Mouse (Mus musculus) frontal cortex, postnatal 14 days (tissue): Measurements from ENCODE around the gene 2010300C02Rik.
"Not testable (repeated sequence)": the region's sequence is repeated elsewhere in the genome, so short reads cannot be mapped to it uniquely, and the experiment has no call there.

Experiments used
- DNase-seq, 2 experiments: peaks; one replicate each; pipeline ENCODE4 v3.0.0; 2022; ENCODE audit warnings: low spot score in 2 of 2

2010300C02Rik gene

DNA sequence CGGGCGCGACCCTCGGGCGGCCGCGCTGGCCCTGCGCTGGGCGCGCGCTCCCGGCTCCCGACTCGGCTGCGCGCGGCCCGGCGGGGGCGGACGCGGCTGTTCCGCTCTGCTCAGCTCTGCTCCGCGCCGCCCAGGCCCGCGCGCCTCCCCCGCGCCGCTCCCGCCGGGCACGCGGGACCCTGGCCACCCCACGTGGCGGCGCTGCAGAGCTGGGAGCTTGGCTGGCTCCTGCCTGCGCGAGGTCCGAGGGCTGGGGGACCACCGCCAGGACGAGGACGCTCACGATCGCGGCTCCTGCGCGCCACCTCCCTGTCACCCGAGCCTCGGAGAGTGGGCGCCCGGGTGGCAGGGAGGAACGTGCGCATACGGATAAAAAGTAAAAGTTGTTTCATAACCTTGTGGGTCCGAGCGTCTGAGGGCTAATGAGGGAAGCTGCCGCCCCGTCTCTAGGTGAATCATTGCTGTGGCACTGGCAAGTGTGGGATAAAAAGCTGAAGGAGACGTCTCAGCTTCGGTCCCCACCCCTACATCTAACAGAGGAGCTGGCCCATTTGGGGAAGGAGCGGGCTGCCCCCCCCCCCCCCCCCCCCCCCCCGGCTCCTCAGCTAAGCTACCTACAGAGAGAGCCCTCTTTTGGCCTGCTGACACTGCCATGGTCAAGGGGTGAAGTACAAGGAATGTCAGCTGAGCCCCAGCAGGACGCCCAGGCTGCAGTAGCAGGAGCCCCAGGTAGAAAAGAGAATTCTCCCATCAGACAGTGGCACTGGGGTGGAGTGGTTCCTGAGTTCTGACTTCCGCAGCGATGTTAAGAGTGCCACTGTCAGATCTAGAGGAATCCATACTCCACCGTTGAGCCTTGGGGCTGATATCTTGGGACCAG, at the start of gene 2010300C02Rik:
Gene 2010300C02Rik (minus strand): TSS at position 325 of the 880 bp plus-strand sequence.
- peak; percentile 44 to 69 for DNase-seq

DNA sequence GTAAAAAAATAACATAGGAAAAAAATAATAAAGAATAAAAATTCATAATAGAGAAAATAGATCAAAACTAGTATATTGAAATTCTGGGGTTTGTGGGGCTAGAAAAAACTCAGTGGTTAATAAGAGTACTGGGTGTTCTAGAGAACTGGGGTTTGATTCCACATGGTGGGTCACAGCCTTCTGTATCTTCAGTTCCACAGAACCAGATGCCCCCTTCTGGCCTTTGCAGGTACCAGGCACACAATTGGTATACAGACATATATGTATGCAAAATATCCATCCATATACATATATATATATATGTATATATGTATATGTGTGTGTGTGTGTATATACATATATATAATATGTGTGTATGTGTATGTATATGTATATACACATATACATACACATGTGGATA, 39.5 kb upstream of the 2010300C02Rik start:
- DNase-seq: no peak

DNA sequence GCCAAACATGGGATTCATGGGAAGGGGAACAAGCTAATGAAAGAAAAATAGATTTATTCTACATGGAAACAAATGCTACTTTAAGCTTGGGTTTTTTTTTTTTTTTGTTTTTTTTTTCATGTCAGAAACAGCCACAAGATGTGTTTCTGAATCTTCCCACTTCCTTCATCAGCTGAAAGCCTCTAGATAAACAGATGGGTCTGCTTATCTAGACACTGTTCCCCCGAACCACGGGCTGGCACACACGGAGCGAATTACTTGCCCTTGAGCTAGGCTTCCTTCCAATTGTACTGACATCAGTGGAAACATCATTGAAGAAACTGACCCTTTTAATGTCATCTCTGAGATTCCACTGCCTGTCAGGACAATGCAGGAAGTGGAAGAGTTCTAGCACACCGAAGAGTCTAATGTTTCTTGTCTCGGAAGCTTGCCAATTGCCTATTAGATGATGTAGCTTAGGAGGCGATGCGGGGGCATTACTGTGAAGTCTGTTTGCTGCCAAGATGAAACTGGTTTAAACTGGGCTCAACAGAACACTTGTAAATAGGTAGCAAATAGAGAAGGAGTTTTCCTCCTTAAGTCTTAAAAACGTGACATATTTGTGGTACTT, 24.9 kb upstream of the 2010300C02Rik start:
- no peak for DNase-seq

DNA sequence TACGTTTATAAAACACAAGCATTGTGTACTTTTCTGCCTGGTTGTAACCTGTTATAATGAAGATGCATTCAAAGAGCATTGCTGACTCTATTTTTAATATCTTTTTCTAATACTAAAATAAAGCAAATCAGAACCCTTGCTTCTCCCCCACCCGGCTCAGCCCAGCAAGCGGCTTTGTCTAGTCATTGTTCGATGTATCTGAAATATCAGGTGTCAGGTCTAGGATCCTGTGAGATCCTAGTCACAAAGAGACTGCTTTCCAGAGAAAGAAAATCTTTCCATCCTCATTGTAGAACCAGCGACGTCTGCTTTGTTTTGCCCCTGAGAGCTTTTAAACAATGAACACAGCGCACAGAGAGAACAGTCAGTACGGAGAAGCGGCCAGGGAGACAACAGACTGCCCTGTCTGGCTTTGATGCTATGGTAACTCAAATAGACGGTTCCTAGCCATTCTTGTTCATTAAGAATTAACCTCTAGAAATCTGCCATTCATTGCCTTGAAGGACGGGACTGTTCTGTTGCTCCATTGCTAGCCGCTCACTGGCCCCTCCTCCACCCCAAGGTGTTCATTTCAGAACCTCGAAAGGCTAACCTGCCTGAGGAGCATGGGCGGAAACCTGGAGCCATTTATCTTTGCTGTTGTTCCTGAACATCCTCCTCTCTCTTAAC, 22.9 kb upstream of the 2010300C02Rik start:
- DNase-seq: no peak

DNA sequence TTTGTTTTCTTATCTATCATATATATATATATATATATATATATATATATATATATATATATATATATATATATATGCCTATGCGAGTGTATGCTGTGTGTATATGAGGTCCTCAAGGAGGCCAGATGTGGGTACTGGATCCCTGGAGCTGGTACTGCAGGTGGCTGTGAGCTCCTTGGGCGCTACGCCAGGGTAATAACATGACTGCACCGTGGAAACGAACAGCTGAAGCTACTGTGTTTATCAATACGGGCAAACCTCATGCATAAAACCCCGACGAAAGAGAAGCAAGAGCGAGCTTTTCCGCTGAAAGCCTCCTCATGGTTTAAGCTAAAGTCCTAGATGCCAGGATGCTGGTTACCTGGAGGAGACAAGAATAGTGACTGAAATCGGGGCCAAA, 22.2 kb upstream of the 2010300C02Rik start:
- no peak for DNase-seq

DNA sequence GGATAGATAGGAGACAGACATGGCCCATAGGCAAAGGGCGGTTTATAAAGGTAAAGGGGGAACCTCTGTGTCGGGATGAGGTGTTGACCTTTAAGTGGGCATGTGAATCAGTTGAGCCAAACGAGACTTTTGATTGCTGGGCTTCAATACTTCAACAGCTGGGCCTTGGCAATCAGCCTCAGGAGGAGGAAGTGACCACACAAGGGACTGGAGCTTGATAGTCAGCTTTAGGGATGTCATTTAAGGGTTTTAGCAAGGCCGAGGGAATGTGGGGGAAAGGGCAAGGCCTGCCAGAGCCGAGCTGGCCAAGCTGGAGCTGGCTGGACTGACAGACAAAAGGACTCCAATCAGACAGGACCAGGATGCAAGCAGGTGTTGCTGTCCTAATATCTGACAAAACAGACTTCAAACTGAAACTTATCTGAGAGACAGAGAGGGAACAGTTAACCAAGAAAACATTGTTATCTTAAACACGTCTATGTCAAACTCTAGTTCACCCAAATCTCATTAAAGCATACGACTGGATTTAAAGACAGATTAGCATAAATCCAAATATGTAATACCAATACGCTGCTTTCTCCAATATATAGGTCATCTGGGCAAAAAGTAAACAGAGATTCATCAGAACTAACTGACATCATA, 20.4 kb upstream of the 2010300C02Rik start:
- no peak for DNase-seq

DNA sequence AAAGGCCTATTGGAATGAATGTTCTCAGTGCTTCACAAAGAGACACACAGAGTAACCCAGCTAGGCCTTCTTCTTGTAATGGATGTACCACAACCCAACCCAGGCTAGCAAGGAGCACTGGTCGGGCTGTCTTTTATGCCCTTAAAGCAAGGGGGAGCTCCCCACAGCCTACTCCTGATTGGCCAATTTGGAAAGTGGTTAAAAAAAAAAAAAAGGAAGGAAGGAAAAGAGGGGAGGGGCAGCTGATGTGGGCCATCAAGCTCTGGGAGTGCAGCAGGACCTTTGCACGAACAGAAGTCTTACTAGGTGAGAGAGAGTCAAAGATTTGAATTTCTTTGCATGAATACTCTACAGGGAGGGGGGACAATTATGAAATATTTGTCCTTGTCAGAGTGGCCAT, 19.0 kb upstream of the 2010300C02Rik start:
- no peak for DNase-seq

DNA sequence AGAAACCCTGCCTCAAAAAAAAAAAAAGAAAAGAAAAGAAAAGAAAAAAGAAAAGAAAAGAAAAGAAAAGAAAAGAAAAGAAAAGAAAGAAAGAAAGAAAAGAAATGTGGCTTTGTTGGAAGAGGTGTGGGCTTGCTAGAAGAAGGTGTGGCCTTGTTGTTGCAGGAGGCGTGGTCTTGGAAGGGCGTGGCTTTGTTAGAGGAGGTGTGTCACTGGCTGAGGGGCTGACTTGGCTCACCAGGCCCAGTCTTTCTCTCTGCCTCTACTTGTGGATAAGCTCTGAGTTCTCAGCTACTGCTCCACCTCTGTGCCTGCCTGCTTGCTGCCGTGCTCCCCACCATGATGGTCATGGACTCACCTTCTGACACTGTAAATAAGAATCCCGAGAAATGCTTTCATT, 17.2 kb upstream of the 2010300C02Rik start:
- no peak for DNase-seq

DNA sequence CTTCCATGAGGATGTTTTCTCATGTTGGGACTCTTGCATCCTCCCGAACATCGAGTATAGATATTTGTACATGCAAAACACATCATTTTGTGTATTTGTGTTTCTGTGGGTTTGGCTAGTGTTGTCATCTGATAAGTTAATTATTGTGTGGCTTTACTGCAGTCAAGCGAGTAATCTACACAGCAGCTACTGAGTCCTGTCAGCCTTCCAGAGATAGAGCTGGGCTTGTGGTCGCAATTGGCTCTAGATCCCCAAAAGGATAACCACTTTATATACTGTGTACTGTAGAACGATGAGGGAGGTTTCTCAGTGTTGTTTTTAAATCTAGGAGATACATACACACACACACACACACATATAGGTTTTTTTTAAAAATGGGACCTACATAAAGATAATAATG, 16.0 kb upstream of the 2010300C02Rik start:
- no peak for DNase-seq

DNA sequence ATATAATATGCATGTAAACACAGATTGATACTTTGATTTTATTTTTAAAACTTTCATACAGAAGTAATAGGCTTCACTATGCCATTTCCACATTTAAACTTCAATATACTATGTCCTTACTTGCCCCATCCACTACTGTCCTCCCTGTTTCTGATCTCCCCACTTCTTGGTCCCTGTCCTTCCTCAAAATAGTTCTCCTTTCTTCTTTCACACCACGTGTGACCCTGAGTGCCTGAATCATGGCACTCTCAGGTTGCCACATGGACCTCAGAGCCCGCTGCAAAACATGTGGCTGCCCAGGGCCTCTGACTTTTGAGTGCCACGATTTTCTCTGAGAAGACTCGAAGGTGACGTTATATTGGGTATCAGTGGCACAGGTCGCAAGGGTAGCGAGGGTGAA, 15.0 kb upstream of the 2010300C02Rik start:
- no peak for DNase-seq

DNA sequence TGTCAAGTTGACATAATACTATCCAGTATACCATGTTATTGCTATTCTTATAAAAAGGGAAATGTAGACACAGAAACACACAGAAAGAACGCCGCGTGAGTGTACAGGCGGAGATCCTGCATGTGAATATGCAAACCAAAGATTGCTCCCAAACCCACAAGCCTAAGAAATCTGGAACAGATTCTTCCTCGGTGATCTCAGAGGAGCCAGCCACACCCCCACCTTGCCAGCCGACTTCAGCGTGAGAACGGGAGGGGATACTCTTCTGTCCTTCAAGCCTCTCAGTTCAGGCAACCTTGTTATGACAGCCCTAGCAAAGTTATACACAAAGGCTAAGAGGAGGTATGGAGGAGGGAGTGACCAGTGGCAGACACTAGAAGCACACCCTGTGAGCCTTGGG, 9.5 kb upstream of the 2010300C02Rik start:
- DNase-seq: no peak

DNA sequence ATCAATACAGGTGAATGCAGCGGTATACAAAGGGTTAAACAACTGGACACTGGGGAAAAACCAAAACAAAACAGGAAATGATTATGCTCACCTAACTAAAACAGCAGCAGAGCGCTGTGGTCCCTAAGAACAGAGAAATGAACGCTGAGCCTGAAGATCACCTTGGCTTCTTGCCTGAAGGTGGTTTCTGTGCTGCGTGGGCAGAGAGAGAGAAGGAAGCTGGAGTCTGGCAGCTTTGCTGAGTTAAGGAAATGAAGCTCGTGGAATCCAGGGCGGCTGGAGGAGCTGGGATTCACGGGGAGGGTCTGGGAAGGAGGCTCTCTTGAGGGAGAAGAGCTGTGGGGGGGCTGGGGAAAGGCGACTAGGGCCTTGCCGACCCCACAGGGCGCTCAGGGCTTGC, 8.2 kb upstream of the 2010300C02Rik start:
- peak in 1 of 2 experiments; percentile 40 for DNase-seq

DNA sequence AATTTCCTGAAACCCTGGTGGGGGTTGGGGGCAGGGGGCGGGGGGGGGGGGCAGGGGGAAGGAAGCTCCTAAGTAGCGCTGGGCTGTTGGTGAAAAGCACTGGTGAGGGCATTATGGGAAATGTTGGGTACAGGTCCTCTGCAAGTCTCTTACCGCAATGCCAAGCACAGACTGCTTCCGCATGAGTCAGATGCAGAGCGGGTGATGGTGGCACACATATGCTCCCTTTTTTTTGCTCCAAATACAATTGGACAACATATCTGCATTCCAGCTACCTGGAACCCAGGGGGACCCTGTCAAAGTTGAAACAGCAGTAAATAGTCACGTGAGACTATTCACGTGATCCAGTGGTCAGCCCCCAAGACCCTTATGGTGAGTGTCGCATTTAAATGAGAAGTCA, 7.3 kb upstream of the 2010300C02Rik start:
- DNase-seq: no peak

DNA sequence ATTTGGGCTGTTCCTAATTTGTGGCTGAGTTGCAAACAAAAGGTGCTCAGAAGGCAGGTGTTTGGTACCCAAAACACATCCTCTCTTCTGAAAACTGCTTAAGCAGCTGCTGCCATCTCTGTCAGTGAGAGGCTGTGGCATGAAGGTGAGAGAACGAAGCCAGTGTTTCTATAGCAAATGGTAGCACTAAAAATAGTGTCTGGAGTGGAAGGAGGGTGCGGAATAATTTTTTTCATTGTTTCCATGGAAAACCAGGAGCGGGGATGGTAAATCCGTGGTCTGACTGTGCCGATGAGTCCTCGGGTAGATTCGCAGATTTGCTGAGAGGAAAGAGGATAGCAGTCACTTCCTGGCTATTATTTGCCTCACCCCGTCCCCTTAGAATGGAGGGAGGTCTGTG, 6.5 kb upstream of the 2010300C02Rik start:
- DNase-seq: peak in 1 of 2 experiments; percentile 31

DNA sequence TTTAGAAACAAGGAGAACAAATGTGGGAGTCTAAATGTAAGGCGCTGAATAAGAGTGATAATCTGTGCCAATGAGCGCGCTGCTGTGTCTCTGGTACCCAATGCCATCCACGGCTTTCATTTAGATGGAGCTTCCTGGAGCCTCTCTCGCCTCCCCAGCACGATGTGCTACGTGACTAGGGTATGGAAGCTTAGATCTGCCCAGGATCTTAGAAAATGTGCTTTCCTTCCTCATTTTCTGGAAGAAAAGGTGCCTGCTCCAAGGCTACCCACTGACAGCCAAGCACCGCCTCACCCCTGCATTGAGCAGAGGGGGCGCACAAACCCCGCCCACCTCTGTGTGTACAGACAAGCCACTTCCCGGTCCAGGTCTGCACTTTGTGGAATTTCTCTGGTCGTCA, 6.0 kb upstream of the 2010300C02Rik start:
- DNase-seq: peak; percentile 65 to 79

DNA sequence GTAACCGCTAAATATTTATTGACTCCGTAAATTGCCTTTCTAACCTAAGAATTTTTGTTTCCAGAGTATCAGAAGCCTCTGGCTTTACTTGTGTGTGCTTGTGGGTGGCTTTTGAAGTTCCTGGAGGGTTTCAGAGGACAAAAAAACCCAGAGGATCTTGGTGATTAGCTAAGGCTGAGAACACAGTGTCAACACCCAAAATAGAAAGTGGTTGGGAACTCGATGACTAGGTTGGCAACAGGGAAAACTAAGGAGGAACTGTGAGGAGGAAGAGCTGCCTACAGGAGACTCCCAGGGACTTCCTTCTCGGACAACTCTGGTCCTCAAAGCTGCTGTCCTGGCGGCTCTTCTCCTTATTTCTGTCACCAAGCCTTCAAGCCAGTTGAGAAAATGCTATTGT, 1.2 kb upstream of the 2010300C02Rik start:
- DNase-seq: no peak

DNA sequence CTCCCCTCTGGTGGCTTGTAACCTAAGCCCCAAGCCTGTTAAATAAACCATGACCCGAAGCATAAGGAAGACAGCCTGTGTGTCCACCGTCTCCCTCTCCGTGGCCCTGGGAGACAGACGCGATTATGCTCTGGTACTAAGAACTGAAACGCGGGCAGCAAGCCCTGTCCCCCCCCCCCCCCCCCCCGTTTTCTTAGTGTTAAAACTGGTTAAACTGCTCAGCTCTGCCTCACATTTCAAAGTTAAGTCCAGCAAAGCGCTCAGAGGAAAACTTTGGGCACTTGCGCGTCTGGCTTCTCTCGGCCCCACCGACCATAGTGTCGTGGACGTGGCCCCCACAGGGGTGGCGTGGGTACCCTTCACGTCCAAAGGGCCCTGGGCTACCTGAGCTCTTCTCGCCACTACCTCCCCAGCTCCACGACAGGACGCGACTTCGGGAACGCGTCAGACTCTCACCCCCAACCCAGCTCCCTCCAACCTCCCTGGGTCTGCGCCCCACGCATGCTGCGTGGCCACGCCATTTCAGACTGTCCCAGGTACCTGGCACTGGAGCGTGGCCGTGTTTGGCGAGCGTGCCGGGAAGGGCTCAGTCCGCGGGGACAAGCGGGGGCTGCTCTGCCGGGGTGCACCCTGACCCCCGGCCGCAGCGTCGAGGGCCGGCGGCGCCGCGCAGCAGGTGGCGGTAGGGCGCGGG, 708 bp downstream of the 2010300C02Rik start:
- DNase-seq: no peak

DNA sequence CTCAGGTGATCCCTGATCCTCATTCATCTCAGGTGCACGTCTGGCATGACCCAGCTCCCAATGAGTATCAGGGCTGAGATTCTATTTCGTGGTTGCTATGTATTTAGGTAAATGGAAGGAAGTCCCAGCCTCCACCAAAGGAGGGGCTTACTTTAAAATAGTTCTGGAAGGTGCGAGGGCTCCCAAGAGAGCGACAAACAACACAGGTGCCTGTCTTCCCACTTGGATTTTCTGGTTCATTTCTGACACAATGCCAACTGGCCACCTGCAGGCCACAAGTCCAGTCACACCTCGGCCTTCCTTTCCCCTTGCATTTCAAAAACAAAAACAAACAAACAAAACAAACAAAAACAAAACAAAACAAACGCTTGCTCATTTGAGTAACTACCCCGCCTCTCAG, 1.4 kb downstream of the 2010300C02Rik start:
- DNase-seq: no peak

DNA sequence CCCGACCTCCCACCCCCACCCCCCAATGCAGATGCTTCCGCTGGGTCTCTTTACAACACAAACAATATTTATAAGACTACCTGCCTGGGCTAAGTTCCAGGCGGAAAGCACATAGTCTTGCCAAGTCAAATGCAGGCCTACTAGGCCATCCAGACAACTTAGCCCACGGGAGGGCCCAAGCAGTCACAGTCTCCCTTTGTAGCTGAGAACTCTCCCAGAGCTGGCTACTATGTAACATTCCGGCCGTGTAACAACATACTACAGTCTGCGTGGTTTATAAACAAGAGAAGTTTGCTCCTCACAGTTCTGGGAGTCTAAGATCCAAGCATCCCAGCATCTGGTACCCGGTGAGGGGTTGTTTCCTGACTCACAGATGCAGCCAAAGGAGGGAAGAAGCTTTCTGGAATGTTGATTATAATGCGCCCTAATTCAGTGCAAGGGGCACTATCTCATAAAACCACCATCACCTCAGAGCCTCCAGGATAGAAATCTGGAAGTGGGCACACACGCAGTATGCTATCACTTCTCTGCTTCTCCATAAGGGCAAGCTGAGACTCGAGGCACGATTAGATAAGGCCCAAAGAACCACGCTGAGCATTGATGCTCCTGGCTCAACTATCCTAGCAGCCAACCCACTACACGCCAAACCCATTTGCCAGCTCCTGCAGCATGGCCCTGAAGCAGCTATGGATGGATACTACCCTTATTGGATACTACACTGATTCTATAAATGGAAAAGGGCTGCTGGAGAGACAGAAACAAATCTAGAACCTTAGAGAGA, 2.3 kb downstream of the 2010300C02Rik start:
- no peak for DNase-seq

DNA sequence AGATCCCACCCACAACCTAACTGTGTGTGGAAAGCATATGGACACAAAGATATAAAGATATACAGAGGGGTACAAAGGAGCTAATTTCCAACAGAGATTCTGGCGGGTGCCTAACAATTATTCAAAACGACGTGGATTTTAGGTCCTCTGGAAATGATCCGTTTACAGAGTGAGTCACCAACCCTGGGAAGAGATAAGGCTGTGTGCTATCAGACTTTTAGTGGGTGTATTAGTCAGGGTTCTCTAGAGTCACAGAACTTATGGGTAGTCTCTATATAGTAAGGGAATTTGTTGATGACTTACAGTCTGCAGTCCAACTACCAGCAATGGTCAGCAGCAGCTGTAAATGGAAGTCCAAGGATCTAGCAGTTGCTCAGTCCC, 7.5 kb downstream of the 2010300C02Rik start:
- DNase-seq: not testable (repeated sequence)
